Mouse (Mus musculus): ENCODE results near the gene Ski. TPM values are rescaled to one million over a fixed set of nuclear protein-coding genes. Genes with fewer than 3 reads are reported as not detected.

The Ski gene
- polyA plus RNA-seq (2014; fragmentation: Nextera tagmentation; extraction: Ambion mirVana), result 24.4 and 25.3 TPM in 2 replicates

GRCm38 (mm10) chr4:155222552-155222840 lies at the start of gene Ski:
Ski (minus strand) TSS chr4:155222592.
- ATAC-seq (replicated peaks; ENCODE audit: low FRiP score, low TSS enrichment, low read depth) (no peak), DNase-seq (ENCODE audit: low spot score) (no peak)
- H3K4me2 ChIP-seq (ENCODE audit: low read length), result peak within 1 kb of the TSS; percentile 99
- no peaks in the 10 kb centered on the region for H3K9me3 ChIP-seq (ENCODE audit: control insufficient read depth, low read length)
- peaks cover 36% of the 10 kb centered on the region for H3K4me1 ChIP-seq (replicated peaks; ENCODE audit: control insufficient read depth, insufficient read depth, low read length)
- H3K4me3 ChIP-seq (ENCODE audit: low read depth, low read length), result peak within 1 kb of the TSS; percentile 88
- no peaks in the 10 kb centered on the region for H3K36me3 ChIP-seq (ENCODE audit: control insufficient read depth, insufficient read depth, low read length)
- no peaks in the 10 kb centered on the region for H3K27me3 ChIP-seq (replicated peaks; ENCODE audit: control insufficient read depth, insufficient read depth, low read length)
- peak within 1 kb of the TSS; percentile 93 for H3K27ac ChIP-seq (ENCODE audit: low read depth)
- H3K9ac ChIP-seq (ENCODE audit: low read length), result peak within 1 kb of the TSS; percentile 84
- WGBS, result 0% methylated on average over 5 of the region's 63 CpGs

- Histone ChIP-seq H3K4me2 (ENCODE audit: low read length) (no peak overlapping the region), H3K4me3 (ENCODE audit: low read depth, low read length) (no peak overlapping the region), H3K36me3 (ENCODE audit: control insufficient read depth, insufficient read depth, low read length) (no peaks in the 10 kb centered on the region), H3K9ac (ENCODE audit: low read length) (no peak overlapping the region), H3K27ac (ENCODE audit: low read depth) (peak overlapping the region; percentile 24; the same call in 1 of the 2 replicates), H3K4me1 (replicated peaks; ENCODE audit: control insufficient read depth, insufficient read depth, low read length) (peaks cover 17% of the 10 kb centered on the region), H3K9me3 (ENCODE audit: control insufficient read depth, low read length) (no peaks in the 10 kb centered on the region), H3K27me3 (replicated peaks; ENCODE audit: control insufficient read depth, insufficient read depth, low read length) (no peaks in the 10 kb centered on the region)
- WGBS, result 29% methylated on average over 5 of the region's 5 CpGs
- DNase-seq (ENCODE audit: low spot score), result peak; percentile 84
- ATAC-seq (replicated peaks; ENCODE audit: low FRiP score, low TSS enrichment, low read depth), result peak; percentile 30; the same call in 1 of the 2 replicates
Measured at GRCm38 (mm10) chr4:155268382-155268781, 46.0 kb upstream of the Ski start.

- Histone ChIP-seq H3K9ac (ENCODE audit: low read length) (no peak overlapping the region), H3K27me3 (replicated peaks; ENCODE audit: control insufficient read depth, insufficient read depth, low read length) (no peaks in the 10 kb centered on the region), H3K4me2 (ENCODE audit: low read length) (no peak overlapping the region; the same call in 1 of the 2 replicates), H3K36me3 (ENCODE audit: control insufficient read depth, insufficient read depth, low read length) (no peaks in the 10 kb centered on the region), H3K9me3 (ENCODE audit: control insufficient read depth, low read length) (no peaks in the 10 kb centered on the region), H3K4me3 (ENCODE audit: low read depth, low read length) (no peak overlapping the region), H3K4me1 (replicated peaks; ENCODE audit: control insufficient read depth, insufficient read depth, low read length) (peaks cover 17% of the 10 kb centered on the region), H3K27ac (ENCODE audit: low read depth) (peak overlapping the region; percentile 24)
- peak; percentile 58 for DNase-seq (ENCODE audit: low spot score)
- no peak for ATAC-seq (replicated peaks; ENCODE audit: low FRiP score, low TSS enrichment, low read depth)
- 45% methylated on average over 12 of the region's 12 CpGs for WGBS
Measured at GRCm38 (mm10) chr4:155267639-155268175, 45.3 kb upstream of the Ski start.

- no peak for DNase-seq (ENCODE audit: low spot score)
- no peak overlapping the region for H3K4me3 ChIP-seq (ENCODE audit: low read depth, low read length)
- H3K36me3 ChIP-seq (ENCODE audit: control insufficient read depth, insufficient read depth, low read length), result no peaks in the 10 kb centered on the region
- H3K4me1 ChIP-seq (replicated peaks; ENCODE audit: control insufficient read depth, insufficient read depth, low read length), result peaks cover 17% of the 10 kb centered on the region
- no peak overlapping the region for H3K4me2 ChIP-seq (ENCODE audit: low read length)
- H3K9me3 ChIP-seq (ENCODE audit: control insufficient read depth, low read length), result no peaks in the 10 kb centered on the region
- peak overlapping the region; percentile 24 for H3K27ac ChIP-seq (ENCODE audit: low read depth)
- no peak for ATAC-seq (replicated peaks; ENCODE audit: low FRiP score, low TSS enrichment, low read depth)
- H3K9ac ChIP-seq (ENCODE audit: low read length), result no peak overlapping the region
- 46% methylated on average over 7 of the region's 7 CpGs for WGBS
- H3K27me3 ChIP-seq (replicated peaks; ENCODE audit: control insufficient read depth, insufficient read depth, low read length), result no peaks in the 10 kb centered on the region
Measured at GRCm38 (mm10) chr4:155267047-155267543, 44.7 kb upstream of the Ski start.

GRCm38 (mm10) chr4:155264521-155265321 lies 42.3 kb upstream of the Ski start:
- Histone ChIP-seq H3K36me3 (ENCODE audit: control insufficient read depth, insufficient read depth, low read length) (no peaks in the 10 kb centered on the region), H3K4me2 (ENCODE audit: low read length) (no peak overlapping the region), H3K4me3 (ENCODE audit: low read depth, low read length) (no peak overlapping the region), H3K9ac (ENCODE audit: low read length) (no peak overlapping the region), H3K4me1 (replicated peaks; ENCODE audit: control insufficient read depth, insufficient read depth, low read length) (peaks cover 17% of the 10 kb centered on the region), H3K9me3 (ENCODE audit: control insufficient read depth, low read length) (no peaks in the 10 kb centered on the region), H3K27me3 (replicated peaks; ENCODE audit: control insufficient read depth, insufficient read depth, low read length) (no peaks in the 10 kb centered on the region), H3K27ac (ENCODE audit: low read depth) (no peak overlapping the region)
- ATAC-seq (replicated peaks; ENCODE audit: low FRiP score, low TSS enrichment, low read depth) (no peak), DNase-seq (ENCODE audit: low spot score) (no peak)
- 83% methylated on average over 3 of the region's 3 CpGs for WGBS

- no peaks in the 10 kb centered on the region for H3K27me3 ChIP-seq (replicated peaks; ENCODE audit: control insufficient read depth, insufficient read depth, low read length)
- no peak overlapping the region for H3K9ac ChIP-seq (ENCODE audit: low read length)
- no peak overlapping the region for H3K27ac ChIP-seq (ENCODE audit: low read depth)
- 0 out of 2 replicates have a peak, but pooled peaks cover 3% of the 10 kb centered on the region for H3K9me3 ChIP-seq (ENCODE audit: control insufficient read depth, low read length)
- ATAC-seq (replicated peaks; ENCODE audit: low FRiP score, low TSS enrichment, low read depth) (no peak), DNase-seq (ENCODE audit: low spot score) (no peak)
- no peak overlapping the region for H3K4me3 ChIP-seq (ENCODE audit: low read depth, low read length)
- WGBS, result 90% methylated on average over 6 of the region's 6 CpGs
- H3K36me3 ChIP-seq (ENCODE audit: control insufficient read depth, insufficient read depth, low read length), result peaks cover 13% of the 10 kb centered on the region
- peaks cover 14% of the 10 kb centered on the region for H3K4me1 ChIP-seq (replicated peaks; ENCODE audit: control insufficient read depth, insufficient read depth, low read length)
- no peak overlapping the region for H3K4me2 ChIP-seq (ENCODE audit: low read length)
Measured at GRCm38 (mm10) chr4:155252253-155252652, 29.9 kb upstream of the Ski start.

GRCm38 (mm10) chr4:155251147-155251546 lies 28.8 kb upstream of the Ski start:
- Histone ChIP-seq H3K36me3 (ENCODE audit: control insufficient read depth, insufficient read depth, low read length) (peaks cover 10% of the 10 kb centered on the region), H3K4me1 (replicated peaks; ENCODE audit: control insufficient read depth, insufficient read depth, low read length) (peaks cover 14% of the 10 kb centered on the region), H3K4me2 (ENCODE audit: low read length) (peak overlapping the region; percentile 67), H3K9me3 (ENCODE audit: control insufficient read depth, low read length) (0 out of 2 replicates have a peak, but pooled peaks cover 3% of the 10 kb centered on the region), H3K4me3 (ENCODE audit: low read depth, low read length) (peak overlapping the region; percentile 56), H3K9ac (ENCODE audit: low read length) (no peak overlapping the region; the same call in 1 of the 2 replicates), H3K27me3 (replicated peaks; ENCODE audit: control insufficient read depth, insufficient read depth, low read length) (no peaks in the 10 kb centered on the region), H3K27ac (ENCODE audit: low read depth) (0 out of 2 replicates have a peak overlapping the region, but pooled peaks have one; percentile 98)
- WGBS, result 47% methylated on average over 3 of the region's 3 CpGs
- DNase-seq (ENCODE audit: low spot score) (no peak), ATAC-seq (replicated peaks; ENCODE audit: low FRiP score, low TSS enrichment, low read depth) (no peak)

GRCm38 (mm10) chr4:155250361-155251117 lies 28.1 kb upstream of the Ski start:
- Histone ChIP-seq H3K27ac (ENCODE audit: low read depth) (peak overlapping the region; percentile 98), H3K27me3 (replicated peaks; ENCODE audit: control insufficient read depth, insufficient read depth, low read length) (no peaks in the 10 kb centered on the region), H3K4me2 (ENCODE audit: low read length) (peak overlapping the region; percentile 67), H3K4me3 (ENCODE audit: low read depth, low read length) (peak overlapping the region; percentile 56), H3K4me1 (replicated peaks; ENCODE audit: control insufficient read depth, insufficient read depth, low read length) (peaks cover 14% of the 10 kb centered on the region), H3K9ac (ENCODE audit: low read length) (peak overlapping the region; percentile 59), H3K36me3 (ENCODE audit: control insufficient read depth, insufficient read depth, low read length) (0 out of 2 replicates have a peak, but pooled peaks cover 5% of the 10 kb centered on the region), H3K9me3 (ENCODE audit: control insufficient read depth, low read length) (0 out of 2 replicates have a peak, but pooled peaks cover 3% of the 10 kb centered on the region)
- WGBS, result 6% methylated on average over 23 of the region's 23 CpGs
- DNase-seq (ENCODE audit: low spot score) (peak; percentile 63), ATAC-seq (replicated peaks; ENCODE audit: low FRiP score, low TSS enrichment, low read depth) (peak; percentile 26)

Data from intestine, embryonic 14.5 days (tissue).